Mouse (Mus musculus) kidney, embryonic 14.5 days (tissue): Measurements from ENCODE around the gene Ntn4. TPM values are rescaled to one million over a fixed set of nuclear protein-coding genes. Genes with fewer than 3 reads are reported as not detected.

Experiments
- ATAC-seq: fragments of 200-750 bp; cut with Nextera tagmentation; 2 replicates; pipeline ENCODE4 v1.8.0; 2017; ENCODE audit warnings: moderate number of reproducible peaks, mild to moderate bottlenecking, moderate TSS enrichment, moderate library complexity; ENCODE audit not compliant: low FRiP score, low TSS enrichment
- H3K27ac ChIP-seq: fragments of 300-500 bp; sonication (generic); 2 replicates; pipeline ENCODE4 v1.5.1; 2014; ENCODE audit warnings: low read depth, mild to moderate bottlenecking, low read length, moderate library complexity, mixed read lengths
- H3K27me3 ChIP-seq: fragments of 300-500 bp; sonication (generic); 2 replicates; pipeline ENCODE4 v1.6.1; 2014; ENCODE audit warnings: mild to moderate bottlenecking, low read length; ENCODE audit not compliant: control insufficient read depth, insufficient read depth
- H3K36me3 ChIP-seq: fragments of 300-500 bp; sonication (generic); 2 replicates; pipeline ENCODE4 v1.6.1; 2014; ENCODE audit warnings: low read length, mixed read lengths; ENCODE audit not compliant: control insufficient read depth, insufficient read depth
- H3K4me1 ChIP-seq: fragments of 300-500 bp; sonication (generic); 2 replicates; pipeline ENCODE4 v1.6.1; 2014; ENCODE audit warnings: low read length, mixed read lengths; ENCODE audit not compliant: control insufficient read depth, insufficient read depth
- H3K4me2 ChIP-seq: fragments of 300-500 bp; sonication (generic); replicated peaks from 2 replicates; pipeline ENCODE4 v1.6.1; 2014; ENCODE audit warnings: low read depth, mild to moderate bottlenecking, low read length
- H3K4me3 ChIP-seq: fragments of 300-500 bp; sonication (generic); 2 replicates; pipeline ENCODE4 v1.5.1; 2014; ENCODE audit warnings: mild to moderate bottlenecking, low read length
- H3K9ac ChIP-seq: fragments of 300-500 bp; sonication (generic); 2 replicates; pipeline ENCODE4 v1.6.1; 2014; ENCODE audit warnings: low read depth, mild to moderate bottlenecking, low read length, moderate library complexity
- H3K9me3 ChIP-seq: fragments of 300-500 bp; sonication (generic); 2 replicates; pipeline ENCODE4 v1.6.1; 2016; ENCODE audit warnings: low read length; ENCODE audit not compliant: control insufficient read depth
- WGBS: fragments of 180-500 bp; shearing (Covaris S2); extraction: QIAGEN DNeasy Blood & Tissue Kit; methylation state at CpG from one replicate; pipeline ENCODE4 v1.1.7; 2014; 5-methylcytosine and 5-hydroxymethylcytosine counted together
- polyA plus RNA-seq: library from polyadenylated mRNA; unstranded; fragments of >200 nt; fragmentation: Nextera tagmentation; extraction: Ambion mirVana; gene quantifications from 2 replicates; pipeline ENCODE4 v1.2.1, GENCODE M21; 2014

Ntn4 gene
- polyA plus RNA-seq, 1 experiment from 2014 or later: 1.3 TPM

DNA sequence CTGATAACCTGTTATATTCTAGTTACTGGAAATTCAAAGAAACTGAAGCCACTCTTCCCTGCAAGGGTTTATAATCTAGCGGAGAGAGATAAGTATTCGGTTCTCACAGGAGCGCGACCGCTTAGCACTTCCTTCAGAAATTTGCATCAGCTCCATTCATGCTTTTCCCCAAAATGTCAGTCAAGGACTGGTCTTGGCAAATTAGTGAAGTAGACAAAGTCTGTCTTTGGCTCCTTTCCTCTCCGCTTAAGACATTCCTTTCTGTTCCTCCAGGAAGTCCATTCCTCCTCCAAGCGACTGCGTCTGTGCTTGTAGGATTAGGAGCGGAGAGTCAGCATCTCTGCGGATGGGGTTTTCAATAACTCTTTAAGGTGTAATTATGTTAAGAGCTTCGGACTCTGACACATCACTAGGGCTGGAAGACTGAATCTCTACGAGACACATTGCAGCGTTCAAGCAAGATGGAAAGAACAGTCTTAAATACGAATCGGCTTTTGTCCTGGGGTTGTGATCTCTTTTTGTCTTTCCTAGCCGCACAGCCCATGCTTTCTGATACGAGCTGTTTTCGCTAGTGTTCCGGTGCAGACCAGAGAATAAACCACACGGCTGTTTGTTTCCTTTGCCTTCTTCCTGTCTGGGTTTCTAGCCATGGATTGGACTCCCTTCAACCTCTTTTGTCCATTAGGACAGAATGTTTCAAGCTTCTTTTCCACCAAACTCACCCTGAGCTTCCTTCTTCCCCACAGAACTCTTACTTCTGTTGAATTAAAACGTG lies 60.3 kb downstream of the Ntn4 start:
- Histone ChIP-seq H3K9ac (no peak overlapping the region), H3K4me3 (no peak overlapping the region), H3K4me1 (no peaks in the 10 kb centered on the region), H3K4me2 (no peak overlapping the region), H3K36me3 (no peaks in the 10 kb centered on the region), H3K27ac (no peak overlapping the region), H3K9me3 (no peaks in the 10 kb centered on the region), H3K27me3 (no peaks in the 10 kb centered on the region)
- no peak for ATAC-seq
- 85% methylated on average over 21 of the region's 21 CpGs for WGBS

DNA sequence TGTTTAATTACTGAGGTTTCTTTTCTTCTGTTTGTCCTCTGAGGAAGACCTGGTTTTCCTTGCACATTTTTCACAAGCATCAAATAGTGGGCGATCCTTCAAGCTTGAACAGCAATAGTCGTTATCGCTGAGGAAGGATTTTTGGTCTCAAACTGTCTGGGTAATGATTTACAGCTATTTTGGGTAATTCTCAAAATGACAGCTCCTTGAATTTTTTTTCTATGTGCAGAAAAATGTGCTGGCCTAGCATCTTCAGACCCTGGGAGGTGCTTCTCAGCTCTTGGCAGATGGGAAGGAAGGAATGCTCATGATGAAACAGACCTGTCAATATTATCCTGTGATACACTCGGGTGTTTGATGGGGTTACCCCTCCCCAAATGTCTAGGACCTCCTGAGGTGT lies 63.5 kb downstream of the Ntn4 start:
- no peak overlapping the region for H3K4me3 ChIP-seq
- no peak for ATAC-seq
- H3K4me1 ChIP-seq: no peaks in the 10 kb centered on the region
- H3K36me3 ChIP-seq: no peaks in the 10 kb centered on the region
- H3K27ac ChIP-seq: no peak overlapping the region
- H3K27me3 ChIP-seq: no peaks in the 10 kb centered on the region
- 84% methylated on average over 4 of the region's 4 CpGs for WGBS
- no peak overlapping the region for H3K4me2 ChIP-seq
- H3K9ac ChIP-seq: no peak overlapping the region
- H3K9me3 ChIP-seq: no peaks in the 10 kb centered on the region

DNA sequence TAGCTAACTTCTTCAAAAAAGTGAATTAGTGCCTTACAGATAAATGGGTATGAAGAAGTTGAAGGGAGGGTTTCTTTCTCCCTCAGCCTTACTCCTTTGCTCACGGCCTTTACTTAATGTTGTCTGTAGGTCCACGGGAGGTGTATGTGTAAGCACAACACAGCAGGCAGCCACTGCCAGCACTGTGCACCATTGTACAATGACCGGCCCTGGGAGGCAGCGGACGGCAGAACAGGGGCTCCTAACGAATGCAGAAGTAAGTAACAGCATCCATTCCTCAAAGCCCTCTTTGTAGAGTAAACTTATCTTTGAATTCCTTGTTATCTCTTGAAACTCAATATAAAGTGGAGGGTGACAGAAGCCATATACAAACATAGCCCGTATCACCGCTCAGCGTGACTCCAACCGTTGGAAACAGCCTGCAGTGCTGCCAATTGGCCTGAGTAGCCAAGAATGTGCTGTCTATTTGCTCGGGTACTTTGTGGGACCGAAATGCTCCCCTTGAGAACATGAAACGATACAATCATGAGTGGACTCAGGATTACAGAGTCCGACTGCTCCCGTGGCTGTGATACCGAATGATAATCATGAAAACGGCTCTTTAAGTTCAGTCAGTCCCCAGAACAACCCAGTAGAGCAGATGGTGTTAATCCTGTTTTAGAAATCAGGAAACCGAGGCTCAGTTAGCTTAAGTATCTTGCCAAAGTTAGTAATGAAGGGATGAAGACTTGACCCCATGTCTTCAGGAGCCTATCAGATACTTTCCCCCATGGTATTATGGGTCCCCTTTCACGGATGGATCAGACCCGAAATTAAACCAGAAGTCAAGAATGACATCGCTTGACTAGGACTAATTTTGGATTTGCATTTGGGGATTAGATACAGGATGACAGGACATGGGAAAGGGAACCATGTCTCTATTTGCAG lies 66.9 kb downstream of the Ntn4 start:
- Histone ChIP-seq H3K9ac (no peak overlapping the region), H3K4me1 (no peaks in the 10 kb centered on the region), H3K9me3 (no peaks in the 10 kb centered on the region), H3K4me2 (no peak overlapping the region), H3K36me3 (no peaks in the 10 kb centered on the region), H3K27me3 (no peaks in the 10 kb centered on the region), H3K4me3 (no peak overlapping the region), H3K27ac (no peak overlapping the region)
- ATAC-seq: no peak
- WGBS: 86% methylated on average over 21 of the region's 21 CpGs

DNA sequence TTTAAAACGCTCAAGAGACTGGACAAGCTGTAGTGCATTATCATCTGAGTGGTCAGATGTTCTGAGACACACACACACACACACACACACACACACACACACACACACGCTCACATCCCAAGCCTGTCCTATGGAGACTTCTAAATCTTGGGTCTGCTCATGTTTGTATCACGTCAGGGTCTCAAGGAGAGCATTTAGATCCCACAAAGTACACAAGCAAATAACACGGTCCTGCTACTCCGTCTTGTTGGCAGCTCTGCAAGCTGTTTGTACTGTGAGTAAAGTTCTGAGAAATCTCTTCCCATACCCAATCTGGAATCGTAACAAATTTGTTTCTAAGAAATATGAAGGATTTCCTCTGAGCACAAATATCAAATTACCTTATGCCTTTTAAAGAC lies 67.6 kb downstream of the Ntn4 start:
- Histone ChIP-seq H3K27me3 (no peaks in the 10 kb centered on the region), H3K36me3 (no peaks in the 10 kb centered on the region), H3K4me1 (no peaks in the 10 kb centered on the region), H3K4me3 (no peak overlapping the region), H3K9me3 (no peaks in the 10 kb centered on the region), H3K27ac (no peak overlapping the region), H3K9ac (no peak overlapping the region), H3K4me2 (no peak overlapping the region)
- no peak for ATAC-seq
- 75% methylated on average over 6 of the region's 6 CpGs for WGBS

DNA sequence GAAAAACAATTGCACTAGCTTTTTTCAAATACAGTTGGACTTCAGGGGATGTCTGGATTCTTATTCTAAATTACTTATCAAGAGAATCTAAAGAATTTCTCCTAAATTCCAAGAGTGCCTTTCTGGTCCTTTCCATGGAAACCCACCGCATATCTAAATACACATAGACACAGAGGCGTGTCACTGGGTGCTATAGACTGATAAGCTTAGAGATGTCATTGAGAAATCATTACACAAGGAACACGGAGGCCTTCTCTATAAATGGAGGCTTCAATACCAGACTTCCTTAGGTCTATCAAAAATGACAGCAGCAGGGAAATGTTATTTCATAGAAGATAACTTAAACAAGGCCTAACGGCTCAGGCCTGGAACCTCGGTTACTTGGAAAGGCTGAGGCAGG lies 68.0 kb downstream of the Ntn4 start:
- Histone ChIP-seq H3K4me3 (no peak overlapping the region), H3K9ac (no peak overlapping the region), H3K4me2 (no peak overlapping the region), H3K36me3 (no peaks in the 10 kb centered on the region), H3K27me3 (no peaks in the 10 kb centered on the region), H3K27ac (no peak overlapping the region), H3K4me1 (no peaks in the 10 kb centered on the region), H3K9me3 (no peaks in the 10 kb centered on the region)
- 88% methylated on average over 5 of the region's 5 CpGs for WGBS
- no peak for ATAC-seq

DNA sequence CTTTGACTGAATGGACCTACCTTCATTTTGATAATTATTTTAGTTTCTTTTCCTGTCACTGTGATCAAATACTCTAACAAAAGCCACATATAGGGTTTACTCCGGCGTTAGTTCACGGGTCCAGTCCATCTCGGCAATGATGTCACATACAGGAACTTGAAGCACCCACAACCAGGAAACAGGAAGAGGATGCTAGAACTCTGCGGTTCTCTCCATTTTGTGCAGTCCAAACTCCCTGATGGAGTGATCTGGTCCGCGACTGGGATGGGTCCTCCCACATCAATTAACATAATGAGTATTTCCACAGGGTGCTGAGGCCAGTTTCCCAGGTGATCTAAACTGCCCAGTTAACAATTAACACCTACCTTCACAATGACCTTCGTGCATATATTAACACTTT lies 69.1 kb downstream of the Ntn4 start:
- H3K27ac ChIP-seq: no peak overlapping the region
- no peaks in the 10 kb centered on the region for H3K27me3 ChIP-seq
- no peak overlapping the region for H3K4me2 ChIP-seq
- H3K9me3 ChIP-seq: no peaks in the 10 kb centered on the region
- H3K9ac ChIP-seq: no peak overlapping the region
- no peaks in the 10 kb centered on the region for H3K4me1 ChIP-seq
- 84% methylated on average over 8 of the region's 8 CpGs for WGBS
- no peak for ATAC-seq
- no peak overlapping the region for H3K4me3 ChIP-seq
- H3K36me3 ChIP-seq: no peaks in the 10 kb centered on the region

DNA sequence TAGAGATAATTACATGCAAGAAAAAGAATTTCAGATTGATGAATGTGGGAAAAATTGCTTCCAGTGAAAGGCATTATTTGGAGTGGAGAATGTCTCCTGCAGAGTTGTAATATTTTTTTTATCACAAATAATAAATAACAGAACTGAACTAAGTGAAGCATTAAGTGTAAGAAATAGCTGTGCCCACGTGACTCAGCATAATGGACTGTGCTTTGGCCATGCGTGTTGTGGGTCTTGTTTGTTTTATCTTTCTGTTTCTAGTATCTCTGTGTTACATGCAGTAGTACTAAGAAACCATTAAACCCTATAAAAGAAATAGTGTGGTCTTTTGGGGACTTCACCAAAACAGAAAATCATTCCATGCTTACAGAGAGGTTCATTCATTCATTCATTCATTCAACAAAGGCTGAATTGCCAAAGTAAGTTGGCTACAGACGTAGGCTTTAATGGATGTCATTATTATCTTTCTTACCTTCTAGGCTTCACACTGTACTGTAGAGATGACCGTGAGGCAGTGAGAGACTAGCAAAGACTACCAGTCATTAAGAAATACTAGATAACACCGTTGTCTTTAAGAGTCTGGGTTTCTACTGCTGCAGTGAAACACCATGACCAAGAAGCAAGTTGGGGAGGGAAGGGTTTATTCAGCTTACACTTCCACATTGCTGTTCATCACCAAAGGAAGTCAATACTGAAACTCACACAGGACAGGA lies 81.3 kb downstream of the Ntn4 start:
- Histone ChIP-seq H3K27me3 (no peaks in the 10 kb centered on the region), H3K9ac (no peak overlapping the region), H3K9me3 (no peaks in the 10 kb centered on the region), H3K27ac (no peak overlapping the region), H3K4me1 (0 out of 2 replicates have a peak, but pooled peaks cover 3% of the 10 kb centered on the region), H3K4me3 (no peak overlapping the region), H3K36me3 (no peaks in the 10 kb centered on the region), H3K4me2 (no peak overlapping the region)
- 87% methylated on average over 5 of the region's 5 CpGs for WGBS
- no peak for ATAC-seq

DNA sequence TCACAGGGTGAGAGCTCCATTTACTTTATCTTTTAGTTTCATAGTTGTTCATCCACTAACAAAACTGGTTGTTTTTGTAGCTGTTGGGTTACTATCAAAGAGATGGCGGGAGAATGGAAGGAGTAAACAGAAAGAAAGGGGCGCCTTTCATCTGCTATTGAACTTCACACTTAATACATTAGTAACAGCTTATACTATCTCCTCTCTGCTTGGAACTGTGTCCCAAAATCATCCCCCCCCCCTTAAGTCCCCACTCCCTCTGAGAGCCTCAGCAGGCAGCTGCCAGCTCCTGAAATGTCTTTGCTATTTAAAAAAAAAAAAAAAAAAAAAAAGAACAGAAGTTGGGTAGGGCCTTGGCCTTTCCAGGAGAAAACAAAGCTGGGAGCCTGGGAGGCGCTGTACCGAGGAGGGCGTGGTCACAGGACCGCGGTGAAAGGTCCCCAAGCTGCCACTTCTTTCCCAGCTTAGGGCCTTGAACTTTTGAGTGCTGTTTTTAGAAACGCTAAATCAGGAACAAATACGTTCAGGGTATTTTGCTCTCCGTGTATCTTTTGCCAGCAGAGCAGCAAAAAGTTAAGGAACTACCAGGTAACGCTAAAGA lies 83.6 kb downstream of the Ntn4 start:
- Histone ChIP-seq H3K4me1 (0 out of 2 replicates have a peak, but pooled peaks cover 3% of the 10 kb centered on the region), H3K4me3 (no peak overlapping the region), H3K27ac (no peak overlapping the region), H3K4me2 (no peak overlapping the region; the same call in 1 of the 2 replicates), H3K9ac (0 out of 2 replicates have a peak overlapping the region, but pooled peaks have one; percentile 18), H3K27me3 (no peaks in the 10 kb centered on the region), H3K9me3 (no peaks in the 10 kb centered on the region), H3K36me3 (no peaks in the 10 kb centered on the region)
- no peak for ATAC-seq
- 12% methylated on average over 11 of the region's 11 CpGs for WGBS
